Mouse (Mus musculus) hematopoietic stem cell, adult 5-6 weeks (primary cell): ENCODE measurements at regions not wholly inside any gene's neighbourhood (a gene's known extent, or its start where the extent isn't known, plus 50 kb on each side); places are given as distances from the start of the nearest gene placed in this dataset.

Source experiments
- ATAC-seq, 2 experiments: fragments of 125-278 bp in 1 of 2; replicated peaks in 1 of 2; 2 replicates each; pipeline ENCODE4 v1.8.0; 2016 to 2017; ENCODE audit warnings: inconsistent platforms in 2 of 2, mild to moderate bottlenecking in 2 of 2, moderate number of reproducible peaks in 2 of 2, low read depth in 1 of 2, moderate TSS enrichment in 1 of 2; ENCODE audit not compliant: low FRiP score in 2 of 2, poor library complexity in 2 of 2, severe bottlenecking in 2 of 2, insufficient read depth in 1 of 2, low TSS enrichment in 1 of 2

DNA sequence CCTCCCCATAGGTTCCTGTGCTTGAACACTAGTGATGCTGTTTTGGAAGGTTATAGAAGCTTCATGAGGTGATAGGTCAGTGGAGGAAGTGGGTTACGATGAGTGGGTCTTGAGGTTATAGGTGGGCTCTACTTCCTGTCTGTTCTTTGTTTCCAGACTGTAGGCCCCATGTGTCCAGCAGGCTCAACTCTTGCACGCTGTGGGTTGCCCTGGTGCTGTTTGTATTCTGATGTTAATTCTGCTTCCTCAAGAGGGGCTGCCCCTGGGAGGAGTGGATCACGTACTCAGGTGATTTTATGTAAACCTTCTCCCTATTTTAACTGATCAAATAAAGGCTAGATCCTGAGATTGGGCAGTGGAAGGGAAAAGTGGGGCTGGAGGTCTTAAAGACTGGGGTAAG is 60.4 kb upstream of the Rap1gds1 start:
- no peak for ATAC-seq

DNA sequence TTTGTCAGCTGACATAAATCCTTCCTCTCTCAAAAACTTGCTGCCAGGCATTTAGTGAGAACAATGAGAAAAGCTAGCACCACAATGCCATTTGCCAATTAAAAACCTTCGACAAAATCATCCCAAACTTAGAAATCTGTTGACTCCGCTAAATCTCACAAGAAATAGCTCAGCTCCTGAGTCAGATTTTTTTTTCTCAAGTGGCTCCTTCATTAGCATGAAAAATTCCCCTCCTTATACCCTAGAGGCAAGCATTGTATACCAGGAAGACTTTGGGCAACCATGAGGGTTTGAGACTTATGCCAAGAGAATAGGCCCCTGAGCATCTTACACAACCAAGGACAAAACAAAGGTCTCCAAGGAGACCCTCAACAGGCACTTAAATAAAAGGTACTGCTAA is 61.0 kb upstream of the Rap1gds1 start:
- no peak for ATAC-seq

GRCm38 (mm10) chr3:139152654-139153053 is 52.8 kb upstream of the Stpg2 start:
- ATAC-seq, result peak in 1 of 2 experiments; percentile 56; a peak in 2 of 4 replicates

DNA sequence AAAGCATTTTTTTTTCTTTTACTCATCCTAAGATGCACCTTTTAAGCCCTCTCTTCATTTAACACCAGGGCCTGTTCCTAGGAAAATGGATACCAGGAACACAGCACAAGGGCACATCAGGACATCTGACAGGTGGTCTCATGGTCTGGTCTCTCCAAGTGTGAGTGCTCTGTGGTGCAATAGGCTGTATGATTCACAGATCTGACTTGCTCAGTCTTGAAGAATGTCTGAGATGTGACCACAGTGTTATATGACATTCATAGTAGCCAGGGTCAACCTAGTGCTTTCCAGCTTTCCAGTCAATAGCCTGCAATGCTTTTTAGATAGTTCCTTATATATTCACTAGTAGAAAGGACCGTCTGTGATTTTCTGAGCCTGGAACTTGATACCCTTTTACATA is 51.2 kb upstream of the Stpg2 start:
- no peak for ATAC-seq
